Mouse (Mus musculus) myocyte (in vitro differentiated cells): Measurements from ENCODE around the gene Pitpnb.

Experiments used
- MAX ChIP-seq: IDR thresholded peaks from one replicate; pipeline ENCODE4 v1.6.1; 2011; ENCODE audit warnings: low read depth, mild to moderate bottlenecking, control low read depth
- POLR2A ChIP-seq: IDR thresholded peaks from one replicate; pipeline ENCODE4 v1.6.1; 2011; ENCODE audit warnings: low read depth, mild to moderate bottlenecking, control low read depth, moderate library complexity; ENCODE audit not compliant: insufficient read length
- POLR2AphosphoS2 ChIP-seq: IDR thresholded peaks from one replicate; pipeline ENCODE4 v1.6.1; 2011; ENCODE audit warnings: low read depth, control low read depth; ENCODE audit not compliant: insufficient read length

GRCm38 (mm10) chr5:111408470-111409105, 78.0 kb downstream of the Pitpnb start:
- TF ChIP-seq POLR2A, result no peak
- no peak for TF ChIP-seq MAX
- no peak for TF ChIP-seq POLR2AphosphoS2
